Mouse (Mus musculus) cortical plate, adult 2 months (tissue): Measurements from ENCODE around the gene Abat.

Experiments
- CTCF ChIP-seq: fragments of 200-500 bp; IDR thresholded peaks from 2 replicates; pipeline ENCODE4 v1.5.1; 2011; ENCODE audit warnings: mild to moderate bottlenecking, control low read depth, low read length; ENCODE audit not compliant: insufficient read depth; ENCODE audit errors: extremely low read depth
- POLR2A ChIP-seq: fragments of 200-500 bp; IDR thresholded peaks from 2 replicates; pipeline ENCODE4 v1.6.1; 2011; ENCODE audit warnings: mild to moderate bottlenecking, low read length, control low read depth; ENCODE audit not compliant: insufficient read depth; ENCODE audit errors: extremely low read depth

DNA sequence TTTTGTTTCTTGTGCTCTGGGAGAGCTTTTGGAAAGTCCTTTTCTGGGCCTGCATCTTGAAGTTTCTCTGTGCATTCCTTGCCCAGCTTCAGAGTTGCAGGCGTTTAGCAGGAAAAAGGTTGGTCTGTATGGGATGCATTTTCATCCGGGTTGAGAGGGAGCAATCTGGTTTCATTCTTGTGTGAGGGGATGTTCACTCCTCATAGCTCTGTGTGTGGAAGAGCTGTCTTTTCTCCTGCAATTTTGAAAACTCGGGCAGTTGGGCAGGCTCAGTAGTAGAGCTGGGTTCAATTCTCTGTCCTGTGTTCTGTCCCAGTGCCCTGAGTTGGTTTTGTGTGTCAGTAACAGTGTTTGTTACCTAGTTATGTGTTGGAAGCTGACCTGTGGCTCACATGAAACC, 41.1 kb downstream of the Abat start:
- no peak for TF ChIP-seq POLR2A
- TF ChIP-seq CTCF, result no peak
